In genomic region chr1:140578607-140579006, GRCm38 (mm10) we compare ENCODE assay signal across 24 mouse cellular contexts.
"Had no signal": no experiment of that assay in that cellular context is flagged by ENCODE, and none has a peak within 500 bp of the region (broad histone marks: within the 10 kb centered on the region; RNA-seq: fewer than 3 reads in every experiment).

No protein-coding gene starts in this region.

- H3K27ac ChIP-seq: kidney, postnatal 0 days; layer of hippocampus, adult 2 months; limb, embryonic 10.5 days; limb, embryonic 13.5 days; liver, embryonic 12.5 days; liver, embryonic 15.5 days; lung, embryonic 15.5 days; midbrain, embryonic 13.5 days; neural tube, embryonic 13.5 days; stomach, postnatal 0 days had no signal

- ATAC-seq: liver, embryonic 12.5 days; midbrain, embryonic 13.5 days had no signal

- H3K27me3 ChIP-seq: limb, embryonic 13.5 days; liver, embryonic 12.5 days; liver, embryonic 15.5 days; lung, embryonic 15.5 days; megakaryocyte, embryonic 14.5 days; midbrain, embryonic 13.5 days; neural tube, embryonic 13.5 days had no signal

- H3K9ac ChIP-seq: limb, embryonic 13.5 days; liver, embryonic 12.5 days; liver, embryonic 15.5 days; lung, embryonic 15.5 days; midbrain, embryonic 13.5 days; neural tube, embryonic 13.5 days had no signal

- DNase-seq: kidney, adult 2 months; kidney, postnatal 25 days; layer of hippocampus, adult 9-11 months; liver; lung, adult 18-20 months; lung, postnatal 10 days; lung, postnatal 36 days; right cerebral cortex, adult 18-20 months; right cerebral cortex, postnatal 14 days; right cerebral cortex, postnatal 4 days; thymus, adult 2 months; thymus, postnatal 14 days had no signal

- H3K9me3 ChIP-seq: limb, embryonic 10.5 days; limb, embryonic 13.5 days; liver, embryonic 12.5 days; liver, embryonic 15.5 days; lung, embryonic 15.5 days; megakaryocyte, embryonic 14.5 days; midbrain, embryonic 13.5 days; neural tube, embryonic 13.5 days had no signal

- H3K4me2 ChIP-seq: limb, embryonic 13.5 days; liver, embryonic 12.5 days; liver, embryonic 15.5 days; lung, embryonic 15.5 days; midbrain, embryonic 13.5 days; neural tube, embryonic 13.5 days had no signal

- H3K4me3 ChIP-seq: layer of hippocampus, adult 2 months; limb, embryonic 10.5 days; limb, embryonic 13.5 days; liver, embryonic 12.5 days; liver, embryonic 15.5 days; lung, embryonic 15.5 days; megakaryocyte, embryonic 14.5 days; midbrain, embryonic 13.5 days; myocyte; neural tube, embryonic 13.5 days had no signal

- H3K4me1 ChIP-seq: limb, embryonic 10.5 days; limb, embryonic 13.5 days; liver, embryonic 12.5 days; liver, embryonic 15.5 days; lung, embryonic 15.5 days; megakaryocyte, embryonic 14.5 days; midbrain, embryonic 13.5 days; neural tube, embryonic 13.5 days had no signal

- H3K36me3 ChIP-seq: limb, embryonic 10.5 days; limb, embryonic 13.5 days; liver, embryonic 12.5 days; liver, embryonic 15.5 days; lung, embryonic 15.5 days; midbrain, embryonic 13.5 days; neural tube, embryonic 13.5 days had no signal
